Mouse (Mus musculus) hindbrain, postnatal 0 days (tissue): ENCODE results near the gene Tle3. TPM values are rescaled to one million over a fixed set of nuclear protein-coding genes. Genes with fewer than 3 reads are reported as not detected.

Source experiments
- ATAC-seq: fragments of 200-750 bp; cut with Nextera tagmentation; 2 replicates; pipeline ENCODE4 v1.8.0; 2017; ENCODE audit warnings: mild to moderate bottlenecking, moderate TSS enrichment, moderate library complexity
- DNase-seq: peaks from one replicate; pipeline ENCODE4 v3.0.0-alpha.2; 2015; ENCODE audit warnings: low spot score
- H3K27ac ChIP-seq: fragments of 300-500 bp; sonication (generic); 2 replicates; pipeline ENCODE4 v1.5.1; 2014; ENCODE audit warnings: mild to moderate bottlenecking
- H3K27me3 ChIP-seq: fragments of 300-500 bp; sonication (generic); 2 replicates; pipeline ENCODE4 v1.6.1; 2014; ENCODE audit warnings: low read length, mixed read lengths; ENCODE audit not compliant: insufficient read depth
- H3K36me3 ChIP-seq: fragments of 300-500 bp; sonication (generic); 2 replicates; pipeline ENCODE4 v1.6.1; 2014; ENCODE audit warnings: low read length, mixed read lengths; ENCODE audit not compliant: insufficient read depth
- H3K4me1 ChIP-seq: fragments of 300-500 bp; sonication (generic); 2 replicates; pipeline ENCODE4 v1.6.1; 2014; ENCODE audit warnings: antibody characterized with exemption, low read length, mixed read lengths; ENCODE audit not compliant: insufficient read depth
- H3K4me2 ChIP-seq: fragments of 300-500 bp; sonication (generic); 2 replicates; pipeline ENCODE4 v1.6.1; 2014; ENCODE audit warnings: low read depth, mild to moderate bottlenecking, low read length, moderate library complexity, mixed read lengths
- H3K4me3 ChIP-seq: fragments of 300-500 bp; sonication (generic); 2 replicates; pipeline ENCODE4 v1.5.1; 2014; ENCODE audit warnings: low read length
- H3K9ac ChIP-seq: fragments of 300-500 bp; sonication (generic); replicated peaks from 2 replicates; pipeline ENCODE4 v1.6.1; 2014; ENCODE audit warnings: mild to moderate bottlenecking, low read length, moderate library complexity, mixed read lengths
- H3K9me3 ChIP-seq: fragments of 300-500 bp; sonication (generic); 2 replicates; pipeline ENCODE4 v1.6.1; 2016; ENCODE audit warnings: low read length, mixed read lengths
- CTCF ChIP-seq: IDR thresholded peaks from 2 replicates; pipeline ENCODE4 v1.5.1; 2016; ENCODE audit warnings: antibody characterized with exemption, control low read depth, low read depth
- WGBS: fragments of 180-500 bp; shearing (Covaris S2); extraction: QIAGEN DNeasy Blood & Tissue Kit; methylation state at CpG from one replicate; pipeline ENCODE4 v1.1.7; 2014; 5-methylcytosine and 5-hydroxymethylcytosine counted together
- polyA plus RNA-seq: library from polyadenylated mRNA; unstranded; fragments of >200 nt; fragmentation: Nextera tagmentation; extraction: Ambion mirVana; gene quantifications from 2 replicates; pipeline ENCODE4 v1.2.1, GENCODE M21; 2015
- total RNA-seq: library from RNA; depleted of rRNA; stranded (reverse); fragments of >200 nt; gene quantifications from 2 replicates; pipeline ENCODE4 v1.2.3, GENCODE M21; 2014

Tle3 gene
- total and polyA plus RNA-seq, 2 experiments from 2014 or later: 17.7 to 81.3 TPM

DNA sequence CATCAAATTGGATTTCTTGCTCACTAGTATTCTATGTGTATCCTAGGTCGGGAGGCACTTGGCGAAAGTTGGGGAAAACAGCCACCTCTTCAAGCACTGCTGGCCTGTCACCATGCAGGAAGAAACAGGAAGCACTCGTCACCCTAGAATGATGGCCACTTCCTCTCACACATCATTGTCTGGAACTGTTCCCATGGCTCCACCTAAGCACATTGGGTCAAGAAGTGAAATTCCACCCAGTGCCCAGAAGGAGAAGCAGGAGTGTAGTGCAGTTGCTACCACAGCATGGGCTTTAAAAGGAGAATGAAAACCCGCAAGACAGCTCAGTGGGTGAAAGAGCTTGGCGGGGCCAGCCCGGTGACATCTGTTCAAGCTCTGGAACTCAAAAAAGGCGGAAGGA lies 22.5 kb upstream of the Tle3 start:
- 70% methylated on average over 7 of the region's 7 CpGs for WGBS
- H3K27me3 ChIP-seq: no peaks in the 10 kb centered on the region
- no peak overlapping the region for H3K9ac ChIP-seq
- H3K4me1 ChIP-seq: peaks cover 7% of the 10 kb centered on the region; the same call in 1 of the 2 replicates
- no peak overlapping the region for H3K4me3 ChIP-seq
- no peaks in the 10 kb centered on the region for H3K36me3 ChIP-seq
- DNase-seq (no peak), ATAC-seq (no peak)
- no peak for TF ChIP-seq CTCF
- H3K9me3 ChIP-seq: no peaks in the 10 kb centered on the region
- no peak overlapping the region for H3K4me2 ChIP-seq
- no peak overlapping the region for H3K27ac ChIP-seq

GRCm38 (mm10) chr9:61351164-61351563 lies 21.0 kb upstream of the Tle3 start:
- Histone ChIP-seq H3K4me2 (no peak overlapping the region), H3K27ac (no peak overlapping the region), H3K9ac (no peak overlapping the region), H3K4me1 (peaks cover 7% of the 10 kb centered on the region; the same call in 1 of the 2 replicates), H3K36me3 (no peaks in the 10 kb centered on the region), H3K4me3 (no peak overlapping the region), H3K9me3 (no peaks in the 10 kb centered on the region), H3K27me3 (no peaks in the 10 kb centered on the region)
- ATAC-seq (peak; percentile 53), DNase-seq (peak; percentile 78)
- 14% methylated on average over 4 of the region's 4 CpGs for WGBS
- TF ChIP-seq CTCF: no peak

GRCm38 (mm10) chr9:61358933-61359332 lies 13.2 kb upstream of the Tle3 start:
- ATAC-seq (no peak), DNase-seq (no peak)
- TF ChIP-seq CTCF: no peak
- Histone ChIP-seq H3K36me3 (no peaks in the 10 kb centered on the region), H3K9ac (no peak overlapping the region), H3K27me3 (no peaks in the 10 kb centered on the region; the same call in 1 of the 2 replicates), H3K4me2 (no peak overlapping the region), H3K4me3 (no peak overlapping the region), H3K27ac (no peak overlapping the region), H3K4me1 (peaks cover 10% of the 10 kb centered on the region), H3K9me3 (no peaks in the 10 kb centered on the region)
- 35% methylated on average over 4 of the region's 4 CpGs for WGBS

- H3K9me3 ChIP-seq: no peaks in the 10 kb centered on the region
- no peak overlapping the region for H3K9ac ChIP-seq
- no peaks in the 10 kb centered on the region; the same call in none of the 2 replicates for H3K27me3 ChIP-seq
- no peak for ATAC-seq
- no peak for DNase-seq
- no peak overlapping the region for H3K27ac ChIP-seq
- H3K4me2 ChIP-seq: no peak overlapping the region
- no peaks in the 10 kb centered on the region for H3K36me3 ChIP-seq
- WGBS: 93% methylated on average over 3 of the region's 3 CpGs
- H3K4me1 ChIP-seq: peaks cover 10% of the 10 kb centered on the region
- no peak overlapping the region for H3K4me3 ChIP-seq
- no peak for TF ChIP-seq CTCF
Measured at GRCm38 (mm10) chr9:61359741-61360140, 12.4 kb upstream of the Tle3 start.

- TF ChIP-seq CTCF: no peak
- Histone ChIP-seq H3K4me2 (no peak overlapping the region), H3K4me3 (no peak overlapping the region), H3K27me3 (no peaks in the 10 kb centered on the region; the same call in none of the 2 replicates), H3K27ac (no peak overlapping the region), H3K4me1 (peaks cover 10% of the 10 kb centered on the region), H3K9ac (no peak overlapping the region), H3K36me3 (no peaks in the 10 kb centered on the region), H3K9me3 (no peaks in the 10 kb centered on the region)
- DNase-seq (no peak), ATAC-seq (no peak)
- WGBS: 94% methylated on average over 8 of the region's 8 CpGs
Measured at GRCm38 (mm10) chr9:61360163-61360562, 12.0 kb upstream of the Tle3 start.

GRCm38 (mm10) chr9:61360727-61361631 lies 11.2 kb upstream of the Tle3 start:
- H3K27ac ChIP-seq: no peak overlapping the region
- no peak for TF ChIP-seq CTCF
- peaks cover 10% of the 10 kb centered on the region for H3K4me1 ChIP-seq
- no peak overlapping the region for H3K4me2 ChIP-seq
- 26% methylated on average over 17 of the region's 17 CpGs for WGBS
- no peak overlapping the region for H3K4me3 ChIP-seq
- DNase-seq (peak; percentile 65), ATAC-seq (peak; percentile 78)
- H3K36me3 ChIP-seq: no peaks in the 10 kb centered on the region
- H3K9ac ChIP-seq: no peak overlapping the region
- no peaks in the 10 kb centered on the region; the same call in none of the 2 replicates for H3K27me3 ChIP-seq
- H3K9me3 ChIP-seq: no peaks in the 10 kb centered on the region

DNA sequence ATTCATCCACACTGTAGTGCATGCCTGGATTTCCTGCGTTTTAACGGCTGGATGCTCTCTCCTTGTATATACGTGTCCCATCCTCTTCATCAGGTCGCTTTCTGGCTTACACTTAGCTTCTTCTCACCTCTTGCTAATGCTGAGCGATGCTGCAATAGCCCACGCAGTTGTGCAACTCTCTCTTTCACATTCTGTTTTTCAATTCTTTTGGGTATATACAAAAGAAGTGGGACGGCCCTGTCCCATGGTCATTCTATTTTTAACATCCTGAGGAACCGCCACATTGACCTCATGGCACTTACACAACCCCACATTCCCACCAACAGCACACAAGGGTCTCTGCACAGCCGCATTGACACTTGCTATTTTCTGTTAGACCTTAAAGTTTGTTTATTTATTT lies 9.0 kb upstream of the Tle3 start:
- H3K27me3 ChIP-seq: peaks cover 6% of the 10 kb centered on the region
- no peak overlapping the region for H3K27ac ChIP-seq
- 53% methylated on average over 9 of the region's 9 CpGs for whole genome bisulfite sequencing
- no peak overlapping the region for H3K9ac ChIP-seq
- no peak overlapping the region for H3K4me2 ChIP-seq
- H3K9me3 ChIP-seq: no peaks in the 10 kb centered on the region
- ATAC-seq: no peak
- H3K36me3 ChIP-seq: no peaks in the 10 kb centered on the region
- no peak for DNase-seq
- no peak overlapping the region for H3K4me3 ChIP-seq
- peaks cover 10% of the 10 kb centered on the region for H3K4me1 ChIP-seq
- no peak for TF ChIP-seq CTCF
